Mouse (Mus musculus) embryonic facial prominence, embryonic 13.5 days (tissue): ENCODE results near the gene Krtap8-1. TPM values are rescaled to one million over a fixed set of nuclear protein-coding genes. Genes with fewer than 3 reads are reported as not detected.
A peak's percentile ranks its signal among the peaks of the same experiment; 100 is the strongest.

ENCODE experiments used
- ATAC-seq: fragments of 200-750 bp; cut with Nextera tagmentation; 2 replicates; pipeline ENCODE4 v1.8.0; 2017; ENCODE audit warnings: low read depth; ENCODE audit not compliant: insufficient number of reproducible peaks, insufficient read depth, low FRiP score, low TSS enrichment
- H3K27ac ChIP-seq: fragments of 300-500 bp; sonication (generic); 2 replicates; pipeline ENCODE4 v1.5.1; 2015; ENCODE audit warnings: moderate library complexity, mild to moderate bottlenecking, inconsistent platforms
- H3K27me3 ChIP-seq: fragments of 300-500 bp; sonication (generic); 2 replicates; pipeline ENCODE4 v1.6.1; 2015; ENCODE audit warnings: mild to moderate bottlenecking, inconsistent platforms
- H3K36me3 ChIP-seq: fragments of 300-500 bp; sonication (generic); 2 replicates; pipeline ENCODE4 v1.6.1; 2015; ENCODE audit warnings: mild to moderate bottlenecking, inconsistent platforms
- H3K4me1 ChIP-seq: fragments of 300-500 bp; sonication (generic); 2 replicates; pipeline ENCODE4 v1.6.1; 2015; ENCODE audit warnings: inconsistent platforms
- H3K4me2 ChIP-seq: fragments of 300-500 bp; sonication (generic); 2 replicates; pipeline ENCODE4 v1.6.1; 2015; ENCODE audit warnings: moderate library complexity, mild to moderate bottlenecking, inconsistent platforms
- H3K4me3 ChIP-seq: fragments of 300-500 bp; sonication (generic); 2 replicates; pipeline ENCODE4 v1.5.1; 2015; ENCODE audit warnings: mild to moderate bottlenecking, inconsistent platforms
- H3K9ac ChIP-seq: fragments of 300-500 bp; sonication (generic); 2 replicates; pipeline ENCODE4 v1.6.1; 2015; ENCODE audit warnings: mild to moderate bottlenecking, inconsistent platforms
- H3K9me3 ChIP-seq: fragments of 300-500 bp; sonication (generic); 2 replicates; pipeline ENCODE4 v1.6.1; 2016; ENCODE audit warnings: inconsistent platforms
- WGBS: fragments of 180-500 bp; shearing (Covaris S2); methylation state at CpG from one replicate; pipeline ENCODE4 v1.1.7; 2015; ENCODE audit warnings: mixed read lengths; 5-methylcytosine and 5-hydroxymethylcytosine counted together
- polyA plus RNA-seq: library from polyadenylated mRNA; unstranded; fragments of >200 nt; fragmentation: Nextera tagmentation; extraction: Ambion mirVana; gene quantifications from 2 replicates; pipeline ENCODE4 v1.2.1, GENCODE M21; 2015

The Krtap8-1 gene
- polyA plus RNA-seq, 1 experiment from 2014 or later = not detected

- H3K4me3 ChIP-seq = no peak overlapping the region
- H3K36me3 ChIP-seq = no peaks in the 10 kb centered on the region
- no peak for ATAC-seq
- WGBS = 89% methylated on average over 5 of the region's 5 CpGs
- no peak overlapping the region for H3K4me2 ChIP-seq
- H3K9me3 ChIP-seq = no peaks in the 10 kb centered on the region
- no peak overlapping the region for H3K9ac ChIP-seq
- H3K27me3 ChIP-seq = no peaks in the 10 kb centered on the region
- H3K27ac ChIP-seq = no peak overlapping the region
- no peaks in the 10 kb centered on the region for H3K4me1 ChIP-seq
Measured at GRCm38 (mm10) chr16:89501870-89502269, 14.1 kb upstream of the Krtap8-1 start.

GRCm38 (mm10) chr16:89497002-89497401 is 9.2 kb upstream of the Krtap8-1 start:
- no peaks in the 10 kb centered on the region for H3K9me3 ChIP-seq
- H3K9ac ChIP-seq = no peak overlapping the region
- no peak overlapping the region for H3K4me3 ChIP-seq
- H3K27ac ChIP-seq = no peak overlapping the region
- H3K36me3 ChIP-seq = no peaks in the 10 kb centered on the region
- H3K4me2 ChIP-seq = no peak overlapping the region
- H3K4me1 ChIP-seq = no peaks in the 10 kb centered on the region
- H3K27me3 ChIP-seq = no peaks in the 10 kb centered on the region
- ATAC-seq = no peak
- WGBS = 80% methylated on average over 5 of the region's 5 CpGs

- 84% methylated on average over 7 of the region's 7 CpGs for WGBS
- Histone ChIP-seq H3K9me3 (no peaks in the 10 kb centered on the region), H3K9ac (no peak overlapping the region), H3K4me1 (no peaks in the 10 kb centered on the region), H3K36me3 (no peaks in the 10 kb centered on the region), H3K27ac (no peak overlapping the region), H3K4me3 (no peak overlapping the region), H3K4me2 (no peak overlapping the region), H3K27me3 (no peaks in the 10 kb centered on the region)
- no peak for ATAC-seq
Measured at GRCm38 (mm10) chr16:89495394-89496153, 7.8 kb upstream of the Krtap8-1 start.

GRCm38 (mm10) chr16:89477679-89478314 is 10.0 kb downstream of the Krtap8-1 start:
- H3K4me2 ChIP-seq = no peak overlapping the region
- H3K27ac ChIP-seq = no peak overlapping the region
- no peaks in the 10 kb centered on the region for H3K4me1 ChIP-seq
- H3K4me3 ChIP-seq = no peak overlapping the region
- no peaks in the 10 kb centered on the region for H3K27me3 ChIP-seq
- peak; percentile 56; the same call in 1 of the 2 replicates for ATAC-seq
- H3K36me3 ChIP-seq = no peaks in the 10 kb centered on the region
- no peak overlapping the region for H3K9ac ChIP-seq
- 77% methylated on average over 12 of the region's 12 CpGs for WGBS
- no peaks in the 10 kb centered on the region for H3K9me3 ChIP-seq

GRCm38 (mm10) chr16:89461189-89461588 is 26.6 kb downstream of the Krtap8-1 start:
- ATAC-seq = no peak
- no peaks in the 10 kb centered on the region for H3K36me3 ChIP-seq
- no peak overlapping the region for H3K27ac ChIP-seq
- no peaks in the 10 kb centered on the region for H3K4me1 ChIP-seq
- no peak overlapping the region for H3K4me3 ChIP-seq
- no peaks in the 10 kb centered on the region for H3K9me3 ChIP-seq
- no peaks in the 10 kb centered on the region for H3K27me3 ChIP-seq
- WGBS = 76% methylated on average over 5 of the region's 5 CpGs
- no peak overlapping the region for H3K9ac ChIP-seq
- no peak overlapping the region for H3K4me2 ChIP-seq

Other genes starting within 250 kb of the Krtap8-1 start
- gene Krtap21-1, start 84.1 kb downstream of the Krtap8-1 start, polyA plus RNA-seq = not detected in 2 replicates
- not detected in 2 replicates for gene Krtap6-2, start 67.8 kb downstream of the Krtap8-1 start, polyA plus RNA-seq
- not detected in 2 replicates for gene Krtap7-1, start 20.4 kb upstream of the Krtap8-1 start, polyA plus RNA-seq
- gene Krtap11-1, start 83.2 kb upstream of the Krtap8-1 start, polyA plus RNA-seq = not detected in 2 replicates